Comparison of ENCODE assay signal across 18 mouse cellular contexts in genomic region chr7:90694050-90694449, GRCm38 (mm10).
A peak's percentile ranks its signal among the peaks of the same experiment; 100 is the strongest.
DNase-seq lines count a peak whose midpoint lies in the region; ATAC-seq lines count a peak whose summit lies in the region.
"Had no signal": no experiment of that assay in that cellular context is flagged by ENCODE, and none has a peak within 500 bp of the region (broad histone marks: within the 10 kb centered on the region; RNA-seq: fewer than 3 reads in every experiment).

No protein-coding gene starts in this region.

- H3K36me3 ChIP-seq in midbrain, embryonic 11.5 days (ENCODE audit: control insufficient read depth, insufficient read depth, low read length), result no peaks in the 10 kb centered on the region
- no peaks in the 10 kb centered on the region for H3K36me3 ChIP-seq in midbrain, embryonic 16.5 days (ENCODE audit: control insufficient read depth, insufficient read depth, low read length)
- no peaks in the 10 kb centered on the region for H3K36me3 ChIP-seq in forebrain, embryonic 16.5 days (ENCODE audit: control insufficient read depth, insufficient read depth)
- H3K36me3 ChIP-seq in midbrain, embryonic 10.5 days, result no peaks in the 10 kb centered on the region
- H3K36me3 ChIP-seq: embryonic facial prominence, embryonic 13.5 days; limb, embryonic 12.5 days; liver, embryonic 13.5 days; lung, embryonic 15.5 days; midbrain, embryonic 13.5 days had no signal

- H3K9me3 ChIP-seq in midbrain, embryonic 11.5 days (ENCODE audit: control insufficient read depth, low read length), result no peaks in the 10 kb centered on the region
- no peaks in the 10 kb centered on the region for H3K9me3 ChIP-seq in midbrain, embryonic 16.5 days (replicated peaks; ENCODE audit: control insufficient read depth, low read length, poor library complexity, severe bottlenecking)
- no peaks in the 10 kb centered on the region for H3K9me3 ChIP-seq in forebrain, embryonic 16.5 days (ENCODE audit: control insufficient read depth, low read length)
- no peaks in the 10 kb centered on the region for H3K9me3 ChIP-seq in midbrain, embryonic 10.5 days (replicated peaks)
- H3K9me3 ChIP-seq: embryonic facial prominence, embryonic 13.5 days; limb, embryonic 12.5 days; liver, embryonic 13.5 days; lung, embryonic 15.5 days; midbrain, embryonic 13.5 days had no signal

- H3K27me3 ChIP-seq in midbrain, embryonic 11.5 days (ENCODE audit: control insufficient read depth, insufficient read depth, low read length), result no peaks in the 10 kb centered on the region
- H3K27me3 ChIP-seq in midbrain, embryonic 16.5 days (ENCODE audit: control insufficient read depth, insufficient read depth, low read depth, low read length), result no peaks in the 10 kb centered on the region
- no peaks in the 10 kb centered on the region for H3K27me3 ChIP-seq in forebrain, embryonic 16.5 days (replicated peaks; ENCODE audit: control insufficient read depth, insufficient read depth, low read length)
- no peaks in the 10 kb centered on the region for H3K27me3 ChIP-seq in midbrain, embryonic 10.5 days (ENCODE audit: low read depth, poor library complexity, severe bottlenecking)
- H3K27me3 ChIP-seq: embryonic facial prominence, embryonic 13.5 days; limb, embryonic 12.5 days; liver, embryonic 13.5 days; lung, embryonic 15.5 days; midbrain, embryonic 13.5 days had no signal

- DNase-seq in frontal cortex, postnatal 14 days (ENCODE audit: low spot score in 2 of 2), result no peak
- peak; percentile 51 for DNase-seq in midbrain, embryonic 11.5 days (ENCODE audit: low spot score, missing footprints)
- DNase-seq in left cerebral cortex, postnatal 25 days (ENCODE audit: low spot score in 2 of 2), result peak; percentile 26 to 74
- no peak for DNase-seq in midbrain, embryonic 10.5 days (ENCODE audit: low spot score)
- DNase-seq: adrenal gland, postnatal 25 days; gastrocnemius, postnatal 25 days; kidney, adult 2 months; kidney, postnatal 4 days; liver, embryonic 13.5 days; thymus, postnatal 14 days had no signal

- no peak overlapping the region for H3K27ac ChIP-seq in midbrain, embryonic 11.5 days (ENCODE audit: low read depth, low read length)
- no peak overlapping the region for H3K27ac ChIP-seq in midbrain, embryonic 16.5 days (ENCODE audit: low read length)
- peak overlapping the region; percentile 42; the same call in 1 of the 2 replicates for H3K27ac ChIP-seq in forebrain, embryonic 16.5 days (ENCODE audit: low read length)
- H3K27ac ChIP-seq in midbrain, embryonic 10.5 days (replicated peaks), result no peak overlapping the region
- H3K27ac ChIP-seq: embryonic facial prominence, embryonic 13.5 days; limb, embryonic 12.5 days; liver, embryonic 13.5 days; lung, embryonic 15.5 days; macrophage; midbrain, embryonic 13.5 days had no signal

- no peak overlapping the region for H3K4me2 ChIP-seq in midbrain, embryonic 11.5 days
- no peak overlapping the region for H3K4me2 ChIP-seq in midbrain, embryonic 16.5 days (ENCODE audit: low read length)
- no peak overlapping the region for H3K4me2 ChIP-seq in forebrain, embryonic 16.5 days (ENCODE audit: low read length)
- H3K4me2 ChIP-seq: embryonic facial prominence, embryonic 13.5 days; limb, embryonic 12.5 days; liver, embryonic 13.5 days; lung, embryonic 15.5 days; midbrain, embryonic 13.5 days had no signal

- peak; percentile 83 for ATAC-seq in frontal cortex, adult (ENCODE audit: low TSS enrichment)
- no peak for ATAC-seq in midbrain, embryonic 11.5 days (ENCODE audit: low FRiP score)
- ATAC-seq in midbrain, embryonic 16.5 days, result no peak
- ATAC-seq in forebrain, embryonic 16.5 days, result peak; percentile 80
- ATAC-seq: midbrain, embryonic 13.5 days had no signal

- H3K4me3 ChIP-seq in midbrain, embryonic 11.5 days (ENCODE audit: low read depth, low read length), result no peak overlapping the region
- no peak overlapping the region for H3K4me3 ChIP-seq in midbrain, embryonic 16.5 days (ENCODE audit: low read depth, low read length)
- no peak overlapping the region for H3K4me3 ChIP-seq in forebrain, embryonic 16.5 days (replicated peaks; ENCODE audit: low read length)
- H3K4me3 ChIP-seq in midbrain, embryonic 10.5 days, result no peak overlapping the region
- H3K4me3 ChIP-seq: embryonic facial prominence, embryonic 13.5 days; limb, embryonic 12.5 days; liver, embryonic 13.5 days; lung, embryonic 15.5 days; midbrain, embryonic 13.5 days had no signal

- H3K9ac ChIP-seq in midbrain, embryonic 11.5 days (ENCODE audit: low read length), result no peak overlapping the region
- no peak overlapping the region for H3K9ac ChIP-seq in midbrain, embryonic 16.5 days (ENCODE audit: low read depth, low read length)
- no peak overlapping the region for H3K9ac ChIP-seq in forebrain, embryonic 16.5 days (replicated peaks; ENCODE audit: low read depth, low read length)
- H3K9ac ChIP-seq: embryonic facial prominence, embryonic 13.5 days; limb, embryonic 12.5 days; liver, embryonic 13.5 days; lung, embryonic 15.5 days; midbrain, embryonic 13.5 days had no signal

- intact Hi-C loops in left cerebral cortex, postnatal 25 days (cut with DNase I), result loop anchor here (10.0 kb wide), 1 partner anchor 521 kb away; no protein-coding TSS in a partner anchor

- H3K4me1 ChIP-seq in midbrain, embryonic 11.5 days (ENCODE audit: control insufficient read depth, insufficient read depth, low read length), result no peaks in the 10 kb centered on the region
- H3K4me1 ChIP-seq in midbrain, embryonic 16.5 days (ENCODE audit: control insufficient read depth, insufficient read depth, low read length), result no peaks in the 10 kb centered on the region
- peaks cover 7% of the 10 kb centered on the region; the same call in 1 of the 2 replicates for H3K4me1 ChIP-seq in forebrain, embryonic 16.5 days (replicated peaks; ENCODE audit: control insufficient read depth, insufficient read depth, low read length)
- no peaks in the 10 kb centered on the region for H3K4me1 ChIP-seq in midbrain, embryonic 10.5 days
- H3K4me1 ChIP-seq: embryonic facial prominence, embryonic 13.5 days; limb, embryonic 12.5 days; liver, embryonic 13.5 days; lung, embryonic 15.5 days; midbrain, embryonic 13.5 days had no signal

Comparison
In these comparisons a context has a peak if more than half of its experiments do, and no peak if none do; other contexts are left out.
1. DNase-seq: peak in midbrain, embryonic 11.5 days (single experiment) and left cerebral cortex, postnatal 25 days (2 of 2); none in frontal cortex, postnatal 14 days (0 of 2) and midbrain, embryonic 10.5 days (single experiment).
2. ATAC-seq: peak in frontal cortex, adult (single experiment) and forebrain, embryonic 16.5 days (single experiment); none in midbrain, embryonic 11.5 days (single experiment) and midbrain, embryonic 16.5 days (single experiment).